Mouse (Mus musculus) cerebellum, adult 2 months (tissue): Measurements from ENCODE around the gene Vmn1r100. TPM values are rescaled to one million over a fixed set of nuclear protein-coding genes. Genes with fewer than 3 reads are reported as not detected.
"Not testable (repeated sequence)": the region's sequence is repeated elsewhere in the genome, so short reads cannot be mapped to it uniquely, and the experiment has no call there.

Experiments used
- DNase-seq, 2 experiments: peaks; one replicate each; pipeline ENCODE4 v3.0.0; 2021
- H3K27ac ChIP-seq: fragments of 200-500 bp; 2 replicates; pipeline ENCODE4 v1.5.1; 2012; ENCODE audit warnings: low read length, control low read depth, inconsistent platforms; ENCODE audit not compliant: insufficient read depth
- H3K27me3 ChIP-seq: fragments of 200-500 bp; 2 replicates; pipeline ENCODE4 v1.6.1; 2012; ENCODE audit warnings: inconsistent platforms, mild to moderate bottlenecking, low read length, moderate library complexity; ENCODE audit not compliant: control insufficient read depth, insufficient read depth
- H3K4me1 ChIP-seq: fragments of 200-500 bp; 2 replicates; pipeline ENCODE4 v1.6.1; 2011; ENCODE audit warnings: low read length; ENCODE audit not compliant: control insufficient read depth, insufficient read depth
- H3K4me3 ChIP-seq: fragments of 200-500 bp; replicated peaks from 2 replicates; pipeline ENCODE3; 2011; ENCODE audit warnings: mild to moderate bottlenecking, low read depth, low read length, control low read depth; ENCODE audit not compliant: insufficient read depth
- WGBS: fragments of 180-500 bp; shearing (Covaris S2); methylation state at CpG from one replicate; pipeline ENCODE4 v1.1.7; 2018; 5-methylcytosine and 5-hydroxymethylcytosine counted together
- polyA plus RNA-seq: library from polyadenylated mRNA; depleted of rRNA; stranded (reverse); fragments of >200 nt; gene quantifications from 2 replicates; pipeline ENCODE4 v1.2.3, GENCODE M21; 2012; rRNA removed

Vmn1r100 gene
- not detected in 2 replicates for polyA plus RNA-seq

- not testable (repeated sequence) for H3K27ac ChIP-seq, H3K4me1 ChIP-seq, H3K27me3 ChIP-seq, DNase-seq, H3K4me3 ChIP-seq
- no CpG with 5 or more reads among the region's 3 CpGs for WGBS
Measured at GRCm38 (mm10) chr7:20417642-20418041, at the start of gene Vmn1r100. Gene Vmn1r100 (plus strand): TSS chr7:20417942.

- not testable (repeated sequence) for DNase-seq, H3K4me3 ChIP-seq, H3K27ac ChIP-seq, H3K27me3 ChIP-seq, H3K4me1 ChIP-seq
- WGBS, result no CpG with 5 or more reads among the region's 1 CpGs
Measured at GRCm38 (mm10) chr7:20375310-20375709, 42.4 kb upstream of the Vmn1r100 start, which contains the start of gene Gm5728. Gene Gm5728 (minus strand): TSS chr7:20375410.

GRCm38 (mm10) chr7:20442493-20442892 lies 24.8 kb downstream of the Vmn1r100 start, which contains the start of gene Vmn1r101:
Gene Vmn1r101 (minus strand): TSS chr7:20442593.
- H3K4me3 ChIP-seq, DNase-seq, H3K27ac ChIP-seq, H3K4me1 ChIP-seq, H3K27me3 ChIP-seq: not testable (repeated sequence)
- whole genome bisulfite sequencing, result no CpG with 5 or more reads among the region's 2 CpGs

Other genes starting within 250 kb of the Vmn1r100 start
- not detected in 2 replicates for gene Vmn1r94, start 249.6 kb upstream of the Vmn1r100 start, polyA plus RNA-seq
- not detected in 2 replicates for gene Vmn1r95, start 224.2 kb upstream of the Vmn1r100 start, polyA plus RNA-seq
- gene Gm6164, start 212.3 kb upstream of the Vmn1r100 start, polyA plus RNA-seq, result not detected in 2 replicates
- gene Gm4498, start 184.1 kb upstream of the Vmn1r100 start, polyA plus RNA-seq, result not detected in 2 replicates
- gene Gm5890, start 155.1 kb upstream of the Vmn1r100 start, polyA plus RNA-seq, result not detected in 2 replicates
- gene Gm4133, start 83.9 kb upstream of the Vmn1r100 start, polyA plus RNA-seq, result not detected in 2 replicates
- not detected in 2 replicates for gene Gm5728, start 42.5 kb upstream of the Vmn1r100 start, polyA plus RNA-seq
- not detected in 2 replicates for gene Vmn1r101, start 24.7 kb downstream of the Vmn1r100 start, polyA plus RNA-seq
- not detected in 2 replicates for gene Gm10670, start 57.0 kb downstream of the Vmn1r100 start, polyA plus RNA-seq
- not detected in 2 replicates for gene Vmn1r103, start 92.6 kb downstream of the Vmn1r100 start, polyA plus RNA-seq
- gene Vmn1r104, start 115.9 kb downstream of the Vmn1r100 start, polyA plus RNA-seq, result not detected in 2 replicates
- not detected in 2 replicates for gene Gm5726, start 127.8 kb downstream of the Vmn1r100 start, polyA plus RNA-seq
- not detected in 2 replicates for gene Gm4141, start 158.3 kb downstream of the Vmn1r100 start, polyA plus RNA-seq
- gene Gm4513, start 181.1 kb downstream of the Vmn1r100 start, polyA plus RNA-seq, result not detected in 2 replicates